Mouse (Mus musculus): Measurements from ENCODE around the gene Aph1a.
A peak's percentile ranks its signal among the peaks of the same experiment; 100 is the strongest.
"Not testable (repeated sequence)": the region's sequence is repeated elsewhere in the genome, so short reads cannot be mapped to it uniquely, and the experiment has no call there.

The Aph1a gene

GRCm38 (mm10) chr3:95884400-95884799 is 9.4 kb upstream of the Aph1a start:
- no peak for DNase-seq (ENCODE audit: inconsistent age in 2 of 2, low spot score in 1 of 2)

DNA sequence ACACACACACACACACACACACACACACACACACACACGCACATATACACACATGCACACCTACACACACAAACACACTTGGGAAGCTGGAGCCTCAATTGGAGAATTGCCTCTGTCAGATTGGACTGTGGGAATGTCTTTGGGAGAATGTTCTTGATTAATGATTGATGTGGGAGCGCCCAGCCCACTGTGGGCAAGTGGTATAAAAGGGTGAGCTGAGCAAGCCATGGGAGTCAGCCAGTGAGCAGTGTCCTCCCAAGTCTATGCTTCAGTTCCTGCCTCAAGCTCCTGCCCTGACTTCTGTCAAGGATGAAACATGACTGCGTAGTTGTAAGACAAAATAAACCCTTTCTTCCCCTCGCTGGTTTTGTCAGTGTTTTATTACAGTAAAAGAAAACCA is 6.2 kb upstream of the Aph1a start:
- no peak for DNase-seq (ENCODE audit: inconsistent age in 2 of 2, low spot score in 1 of 2)

DNA sequence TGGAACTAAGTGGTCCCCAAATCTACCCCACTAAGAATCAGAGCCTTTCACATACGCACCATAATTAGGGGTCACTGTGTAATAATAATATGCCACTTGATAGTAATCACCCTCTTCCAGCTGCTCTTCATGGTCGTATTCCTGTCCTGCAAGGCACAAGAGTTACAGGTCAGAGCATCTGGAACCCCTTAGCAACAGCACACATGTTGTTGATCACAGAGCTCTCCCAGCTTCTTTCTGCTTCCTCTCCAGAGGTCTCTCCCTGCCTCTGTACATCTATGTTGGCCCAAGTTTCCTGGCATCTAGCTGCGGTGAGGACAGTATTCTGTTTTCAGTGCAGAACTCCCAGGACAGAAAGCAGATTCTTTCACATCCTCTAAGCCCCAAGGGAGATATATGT is 4.1 kb upstream of the Aph1a start:
- no peak for DNase-seq (ENCODE audit: inconsistent age in 2 of 2, low spot score in 1 of 2)

DNA sequence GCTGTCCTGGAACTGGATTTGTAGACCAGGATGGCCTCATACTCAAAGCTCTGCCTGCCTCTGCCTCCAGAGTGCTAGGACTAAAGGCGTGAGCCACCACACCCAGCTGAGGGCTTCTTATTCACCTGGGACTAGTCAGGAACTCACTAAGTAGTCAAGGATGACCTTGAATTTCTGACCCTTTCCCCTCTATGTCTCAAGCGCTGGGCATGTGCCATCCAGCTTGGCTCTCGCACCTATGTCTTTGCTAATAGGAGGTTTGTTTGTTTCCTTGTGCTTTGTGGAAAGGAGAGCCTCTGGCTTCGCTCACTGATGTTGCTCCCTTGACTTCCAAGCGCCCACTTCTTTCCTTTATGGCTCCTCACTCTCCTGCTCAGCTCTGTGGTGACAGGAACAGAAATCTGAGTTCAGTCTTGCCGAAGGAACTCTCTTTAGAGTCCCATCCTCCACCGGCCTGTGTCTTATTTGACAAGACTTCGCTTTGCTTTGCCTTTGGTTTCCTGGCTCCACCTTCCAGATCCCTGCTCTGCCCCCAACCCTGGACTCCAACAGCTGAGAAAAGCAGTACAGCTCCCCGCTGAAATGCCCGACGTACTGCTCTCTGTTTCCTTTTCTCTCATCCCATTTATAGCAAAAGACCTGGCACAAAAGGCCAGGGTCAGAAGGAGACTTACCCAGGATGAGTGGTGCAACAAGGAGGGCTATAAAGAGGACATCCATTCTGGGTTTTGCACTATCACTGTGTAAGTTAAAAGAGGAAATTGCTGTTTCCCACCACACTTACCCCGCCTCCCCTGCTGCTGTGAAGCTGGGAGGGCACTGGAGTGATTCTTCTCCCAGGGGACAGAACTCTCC is 2.3 kb upstream of the Aph1a start, which contains the start of gene BC028528:
BC028528 (minus strand) TSS at position 795 of the 855 bp plus-strand sequence.
- DNase-seq (ENCODE audit: inconsistent age in 2 of 2, low spot score in 1 of 2), result peak in 1 of 2 experiments; percentile 68

DNA sequence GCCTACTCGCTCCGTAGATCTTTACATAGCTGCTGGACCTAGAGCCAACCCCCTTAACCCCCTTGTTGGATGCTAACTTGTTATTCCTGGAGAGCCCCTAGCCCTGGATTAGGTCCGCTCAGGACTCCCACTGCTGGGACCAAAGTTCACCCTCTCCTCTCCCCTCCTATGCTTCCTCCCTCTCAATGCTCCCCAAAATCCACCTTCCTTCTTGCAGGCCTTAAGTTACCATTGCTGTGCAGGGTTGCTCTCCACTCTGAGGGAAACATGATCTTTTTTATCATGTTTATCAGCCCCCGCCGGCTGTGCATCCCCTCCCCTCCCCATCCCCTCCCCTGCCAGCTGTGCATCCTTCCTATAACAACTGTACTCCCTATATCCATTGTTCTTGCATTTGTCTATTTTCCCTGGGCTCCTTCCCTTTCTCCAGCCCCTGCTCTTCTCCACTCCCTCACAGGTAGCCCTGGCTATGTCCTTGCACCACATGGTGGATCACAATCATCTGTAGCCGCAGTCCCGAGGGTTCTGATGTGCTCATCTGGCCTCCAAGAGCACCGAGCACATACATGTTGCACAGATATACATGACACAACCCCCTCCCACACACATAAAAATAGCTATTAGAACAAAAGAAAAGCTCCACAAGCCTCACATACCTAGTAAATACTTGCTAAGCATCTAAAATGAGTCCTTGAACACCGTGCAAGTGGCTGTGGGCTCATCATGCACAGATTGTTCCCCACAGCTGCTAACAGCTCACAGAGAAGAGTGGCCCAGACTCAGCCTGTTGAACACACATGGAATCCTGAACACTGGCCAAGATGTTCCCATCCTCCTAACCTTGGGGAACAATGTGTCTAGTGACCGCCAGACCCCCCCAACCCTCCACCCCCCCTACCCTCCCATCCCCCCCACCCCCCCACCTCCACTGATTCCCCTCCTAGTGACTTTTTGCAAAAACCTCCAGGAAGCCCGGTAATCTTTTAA is 1.4 kb upstream of the Aph1a start:
- DNase-seq (ENCODE audit: inconsistent age in 2 of 2, low spot score in 1 of 2), result no peak

DNA sequence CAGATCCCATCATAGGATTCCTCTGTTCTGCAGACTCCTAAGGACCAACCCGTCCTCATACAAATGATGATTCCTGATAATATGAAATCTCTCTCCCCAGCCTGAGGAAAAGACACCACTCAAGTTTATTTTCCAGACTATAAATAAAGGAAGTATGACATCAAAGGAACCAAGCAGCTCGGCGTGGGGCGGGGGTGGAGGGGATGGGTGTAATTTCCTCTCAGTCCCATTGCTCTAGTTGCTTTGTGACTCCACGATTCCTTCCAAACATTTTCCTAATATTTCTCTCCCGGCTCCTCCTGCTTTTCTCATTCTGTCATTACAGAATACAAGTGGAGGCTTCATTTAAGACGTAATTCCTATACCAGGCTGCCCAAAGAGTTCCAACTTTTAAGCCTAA is 643 bp upstream of the Aph1a start:
- no peak for DNase-seq (ENCODE audit: inconsistent age in 2 of 2, low spot score in 1 of 2)

- peak; percentile 82 to 93 for DNase-seq (ENCODE audit: inconsistent age in 2 of 2, low spot score in 1 of 2)
Observed at GRCm38 (mm10) chr3:95894317-95895160, 770 bp downstream of the Aph1a start.

GRCm38 (mm10) chr3:95895501-95895900 is 1.7 kb downstream of the Aph1a start:
- not testable (repeated sequence) for DNase-seq (ENCODE audit: inconsistent age in 2 of 2, low spot score in 1 of 2)

GRCm38 (mm10) chr3:95899800-95900524 is 6.2 kb downstream of the Aph1a start:
- no peak for DNase-seq (ENCODE audit: inconsistent age in 2 of 2, low spot score in 1 of 2)

GRCm38 (mm10) chr3:95901616-95902372 is 8.0 kb downstream of the Aph1a start:
- DNase-seq (ENCODE audit: inconsistent age in 2 of 2, low spot score in 1 of 2), result peak in 1 of 2 experiments; percentile 50

DNA sequence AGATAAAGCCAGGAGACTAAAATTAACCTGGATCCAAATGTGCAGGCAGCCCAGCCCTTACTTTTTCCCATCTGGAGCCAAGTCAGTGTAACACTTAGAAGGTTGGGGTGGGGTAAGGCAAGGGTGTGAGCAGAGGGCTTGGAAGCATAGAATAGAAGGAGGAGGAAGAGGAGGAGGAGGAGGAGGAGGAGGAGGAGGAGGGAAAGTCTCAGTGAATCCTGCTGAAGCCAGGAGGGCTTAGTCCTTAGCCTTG is 8.5 kb downstream of the Aph1a start:
- no peak for DNase-seq (ENCODE audit: inconsistent age in 2 of 2, low spot score in 1 of 2)

DNA sequence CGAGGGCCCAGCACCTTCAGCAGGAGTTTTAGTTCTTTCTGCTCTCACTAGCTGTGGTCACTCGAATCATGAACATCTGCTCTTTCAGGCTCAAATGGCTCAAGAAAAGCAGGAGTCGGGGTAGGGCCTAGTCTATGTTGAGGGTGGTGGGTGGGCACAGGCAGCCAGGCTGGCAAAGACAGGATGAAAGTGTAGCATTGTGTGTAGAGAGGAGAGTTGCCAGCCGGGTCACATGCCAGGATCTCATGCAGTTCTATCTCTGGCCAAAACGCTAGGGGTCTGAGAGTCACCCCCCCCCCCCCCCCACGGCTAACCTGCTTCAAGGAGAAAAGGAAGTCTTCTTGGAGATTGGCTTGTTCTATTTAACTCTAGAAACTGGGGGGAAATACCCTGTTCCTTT is 8.9 kb downstream of the Aph1a start:
- DNase-seq (ENCODE audit: inconsistent age in 2 of 2, low spot score in 1 of 2), result peak in 1 of 2 experiments; percentile 20

DNA sequence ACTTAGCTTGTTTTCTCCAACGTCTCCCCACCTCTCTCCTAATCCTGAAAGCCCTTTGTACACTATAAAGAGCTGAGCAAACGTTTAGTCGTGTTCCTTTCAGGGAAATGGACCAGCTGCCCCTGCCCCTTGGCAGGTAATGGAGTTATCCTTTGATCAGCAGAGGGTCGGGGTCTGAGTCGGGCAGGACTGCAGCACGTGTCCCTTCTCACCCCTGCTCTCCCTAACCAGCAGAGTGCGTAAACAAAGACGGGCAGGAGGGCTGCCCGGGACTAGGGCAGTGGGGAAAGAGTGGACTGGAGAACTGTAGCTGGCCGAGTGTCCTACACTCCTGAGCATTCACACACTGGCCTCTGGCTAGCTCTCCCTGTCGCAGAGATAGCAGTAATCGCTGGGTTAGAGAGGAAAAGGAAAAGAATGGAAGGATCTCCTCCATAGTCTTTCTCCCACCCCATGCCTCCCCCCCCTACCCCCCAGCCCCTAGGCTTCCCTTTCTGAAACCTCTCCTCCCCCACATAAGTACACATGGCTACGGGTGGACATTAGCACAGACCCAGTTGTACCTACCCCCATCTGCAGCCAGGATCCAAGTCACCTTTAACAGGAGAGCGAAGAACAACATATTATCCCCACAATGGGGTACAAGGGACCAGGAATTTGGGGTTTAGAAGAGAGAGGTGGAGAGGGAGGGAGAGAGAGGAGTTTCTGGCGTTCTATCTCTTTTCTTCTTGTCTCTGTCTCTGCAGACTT is 10.2 kb downstream of the Aph1a start:
- DNase-seq (ENCODE audit: inconsistent age in 2 of 2, low spot score in 1 of 2), result peak in 1 of 2 experiments; percentile 29

GRCm38 (mm10) chr3:95904568-95904967 is 10.8 kb downstream of the Aph1a start, which contains the start of gene Car14:
Gene Car14, minus strand, starts transcription at chr3:95904691.
- peak in 1 of 2 experiments; percentile 50 for DNase-seq (ENCODE audit: inconsistent age in 2 of 2, low spot score in 1 of 2)

DNA sequence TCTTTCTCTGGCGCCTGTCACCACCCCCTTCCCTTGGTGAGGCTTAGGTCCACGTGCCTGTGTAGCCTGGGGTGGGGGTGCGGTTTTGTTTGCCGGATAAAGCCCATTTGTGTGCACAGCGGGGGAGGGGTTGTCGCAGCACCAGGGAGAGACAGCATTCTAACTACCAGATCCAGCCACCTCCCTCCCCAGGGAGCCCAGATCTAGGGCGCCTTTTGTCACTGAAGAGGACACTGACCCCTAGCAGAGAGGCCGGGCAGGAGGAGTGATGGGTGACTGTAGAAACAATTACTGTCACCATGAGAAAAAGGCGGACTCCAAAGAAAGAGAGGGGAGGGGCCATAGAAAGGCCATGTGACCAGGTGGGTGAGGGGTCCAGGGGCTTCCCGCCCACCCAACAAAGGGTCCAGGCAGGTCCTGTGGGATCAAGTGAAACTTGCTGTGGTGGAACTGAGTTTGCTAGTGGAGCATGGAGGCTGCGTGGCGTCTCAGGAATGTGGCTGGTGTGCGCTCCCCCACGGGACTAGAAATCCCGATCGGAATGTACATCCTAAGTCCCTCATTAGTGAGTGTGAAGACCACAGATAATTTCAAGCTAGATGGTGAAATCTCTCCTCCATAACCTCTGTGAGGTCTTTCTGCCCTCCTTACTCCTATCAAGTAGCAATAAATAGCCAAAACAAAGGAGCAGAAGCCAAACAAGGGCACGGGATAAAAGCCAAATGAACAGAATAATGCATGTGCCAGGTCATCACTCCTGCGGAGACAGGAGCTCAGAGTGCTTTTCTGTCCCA is 11.6 kb downstream of the Aph1a start:
- peak in 1 of 2 experiments; percentile 53 for DNase-seq (ENCODE audit: inconsistent age in 2 of 2, low spot score in 1 of 2)

- peak; percentile 57 to 77 for DNase-seq (ENCODE audit: inconsistent age in 2 of 2, low spot score in 1 of 2)
Observed at GRCm38 (mm10) chr3:95905940-95906492, 12.2 kb downstream of the Aph1a start.

GRCm38 (mm10) chr3:95906860-95907259 is 13.1 kb downstream of the Aph1a start:
- DNase-seq (ENCODE audit: inconsistent age in 2 of 2, low spot score in 1 of 2), result peak in 1 of 2 experiments; percentile 77

- DNase-seq (ENCODE audit: inconsistent age in 2 of 2, low spot score in 1 of 2), result no peak
Observed at GRCm38 (mm10) chr3:95907613-95908012, 13.8 kb downstream of the Aph1a start.
